ENCODE assay signal across 8 mouse cellular contexts in genomic region chr10:80578131-80578750, GRCm38 (mm10). TPM values are rescaled to one million over a fixed set of nuclear protein-coding genes. Genes with fewer than 3 reads are reported as not detected.
A peak's percentile ranks its signal among the peaks of the same experiment; 100 is the strongest.
DNase-seq lines count a peak whose midpoint lies in the region; ATAC-seq lines count a peak whose summit lies in the region.

No protein-coding gene starts in this region.

- intact Hi-C loops in heart, postnatal 14 days (cut with DNase I), result loop anchor here (2.0 kb wide), 2 partner anchors 25 to 33 kb away; partner anchors contain the start of genes Adat3 and Scamp4

- H3K4me3 ChIP-seq in forebrain, embryonic 12.5 days (replicated peaks), result peak overlapping the region; percentile 78

- H3K36me3 ChIP-seq in forebrain, embryonic 12.5 days (replicated peaks), result peaks cover 2% of the 10 kb centered on the region

- H3K4me1 ChIP-seq in forebrain, embryonic 12.5 days, result peaks cover 58% of the 10 kb centered on the region

- DNase-seq in MEL-GATA-1-ER (ENCODE audit: extremely low read depth, low read depth), result peak; percentile 71
- peak; percentile 73 for DNase-seq in cerebellum, adult 11 months
- DNase-seq in heart, postnatal 14 days, result peak; percentile 89 to 90
- DNase-seq in kidney, postnatal 4 days, result peak; percentile 90 to 94
- peak; percentile 86 for DNase-seq in lung, postnatal 25 days (ENCODE audit: low spot score)
- DNase-seq in ovary, postnatal 36 days (ENCODE audit: low spot score), result peak; percentile 86
- DNase-seq in thymus, postnatal 4 days, result peak; percentile 90

- H3K27ac ChIP-seq in forebrain, embryonic 12.5 days, result peak overlapping the region; percentile 88

- ATAC-seq in forebrain, embryonic 12.5 days (ENCODE audit: low FRiP score), result peak; percentile 31; the same call in 1 of the 2 replicates

- H3K9me3 ChIP-seq in forebrain, embryonic 12.5 days, result no peaks in the 10 kb centered on the region

- H3K27me3 ChIP-seq in forebrain, embryonic 12.5 days, result no peaks in the 10 kb centered on the region

- H3K4me2 ChIP-seq in forebrain, embryonic 12.5 days, result peak overlapping the region; percentile 97

- WGBS in forebrain, embryonic 12.5 days, result under 1% methylated on average over 29 of the region's 29 CpGs

- H3K9ac ChIP-seq in forebrain, embryonic 12.5 days, result peak overlapping the region; percentile 79

RNA-seq across cellular contexts. Expression of gene Klf16, which starts 1.1 kb away (rescaled TPM):
- polyA plus RNA-seq in forebrain, embryonic 12.5 days (2016; fragmentation: Nextera tagmentation; extraction: Ambion mirVana), result 8.7 and 9.5 TPM in 2 replicates
- 1 to 10 TPM; 4.5 to 4.7 TPM for total RNA-seq in heart, postnatal 14 days (2021)

RNA-seq across cellular contexts. Expression of gene Abhd17a, which starts 11.9 kb away (rescaled TPM):
- polyA plus RNA-seq in forebrain, embryonic 12.5 days (2016; fragmentation: Nextera tagmentation; extraction: Ambion mirVana), result 84.2 and 89.6 TPM in 2 replicates
- total RNA-seq in heart, postnatal 14 days (2021), result 10 to 100 TPM; 73.0 to 75.1 TPM

RNA-seq across cellular contexts. Expression of gene Rexo1, which starts 16.9 kb away (rescaled TPM):
- polyA plus RNA-seq in forebrain, embryonic 12.5 days (2016; fragmentation: Nextera tagmentation; extraction: Ambion mirVana), result 31.0 and 36.0 TPM in 2 replicates
- total RNA-seq in heart, postnatal 14 days (2021), result 10 to 100 TPM; 14.2 to 18.1 TPM

RNA-seq across cellular contexts. Expression of gene Scamp4, which starts 24.4 kb away (rescaled TPM):
- 63.7 and 67.8 TPM in 2 replicates for polyA plus RNA-seq in forebrain, embryonic 12.5 days (2016; fragmentation: Nextera tagmentation; extraction: Ambion mirVana)
- total RNA-seq in heart, postnatal 14 days (2021), result 10 to 100 TPM; 19.8 to 23.5 TPM

RNA-seq across cellular contexts. Expression of gene Adat3, which starts 24.4 kb away (rescaled TPM):
- 5.3 and 6.0 TPM in 2 replicates for polyA plus RNA-seq in forebrain, embryonic 12.5 days (2016; fragmentation: Nextera tagmentation; extraction: Ambion mirVana)
- total RNA-seq in heart, postnatal 14 days (2021), result 1 to 10 TPM; 1.6 to 1.8 TPM

Comparison
In these comparisons a context has a peak if more than half of its experiments do, and no peak if none do; other contexts are left out.
1. Peak in every context shown above with its lines: DNase-seq, ATAC-seq, H3K4me3 ChIP-seq and H3K27ac ChIP-seq.